Mouse (Mus musculus) limb, embryonic 11.5 days (tissue): ENCODE measurements around the gene Rab22a. TPM values are rescaled to one million over a fixed set of nuclear protein-coding genes. Genes with fewer than 3 reads are reported as not detected.
"Not testable (repeated sequence)": the region's sequence is repeated elsewhere in the genome, so short reads cannot be mapped to it uniquely, and the experiment has no call there.

Source experiments
- ATAC-seq: fragments of 200-750 bp; cut with Nextera tagmentation; 2 replicates; pipeline ENCODE4 v1.8.0; 2017; ENCODE audit warnings: low read depth; ENCODE audit not compliant: insufficient number of reproducible peaks, low FRiP score, low TSS enrichment
- DNase-seq: peaks from one replicate; pipeline ENCODE4 v3.0.0-alpha.2; 2015; ENCODE audit warnings: low spot score
- H3K27ac ChIP-seq: fragments of 300-500 bp; sonication (generic); replicated peaks from 2 replicates; pipeline ENCODE4 v1.5.1; 2014; ENCODE audit warnings: low read depth, mild to moderate bottlenecking, low read length
- H3K27me3 ChIP-seq: fragments of 300-500 bp; sonication (generic); 2 replicates; pipeline ENCODE4 v1.6.1; 2014; ENCODE audit warnings: mild to moderate bottlenecking, low read length, mixed read lengths; ENCODE audit not compliant: control insufficient read depth, insufficient read depth
- H3K36me3 ChIP-seq: fragments of 300-500 bp; sonication (generic); 2 replicates; pipeline ENCODE4 v1.6.1; 2014; ENCODE audit warnings: mild to moderate bottlenecking, low read length, moderate library complexity, mixed read lengths; ENCODE audit not compliant: control insufficient read depth, insufficient read depth
- H3K4me1 ChIP-seq: fragments of 300-500 bp; sonication (generic); 2 replicates; pipeline ENCODE4 v1.6.1; 2014; ENCODE audit warnings: low read length, mixed read lengths; ENCODE audit not compliant: control insufficient read depth, insufficient read depth
- H3K4me2 ChIP-seq: fragments of 300-500 bp; sonication (generic); 2 replicates; pipeline ENCODE4 v1.6.1; 2014; ENCODE audit warnings: low read depth, mild to moderate bottlenecking, moderate library complexity; ENCODE audit not compliant: severe bottlenecking
- H3K4me3 ChIP-seq: fragments of 300-500 bp; sonication (generic); 2 replicates; pipeline ENCODE4 v1.5.1; 2014; ENCODE audit warnings: low read depth, low read length
- H3K9ac ChIP-seq: fragments of 300-500 bp; sonication (generic); 2 replicates; pipeline ENCODE4 v1.6.1; 2014; ENCODE audit warnings: mild to moderate bottlenecking, low read length
- H3K9me3 ChIP-seq: fragments of 300-500 bp; sonication (generic); 2 replicates; pipeline ENCODE4 v1.6.1; 2016; ENCODE audit warnings: low read length; ENCODE audit not compliant: control insufficient read depth
- WGBS: fragments of 180-500 bp; shearing (Covaris S2); extraction: QIAGEN DNeasy Blood & Tissue Kit; methylation state at CpG from one replicate; pipeline ENCODE4 v1.1.7; 2014; 5-methylcytosine and 5-hydroxymethylcytosine counted together
- polyA plus RNA-seq: library from polyadenylated mRNA; unstranded; fragments of >200 nt; fragmentation: Nextera tagmentation; extraction: Ambion mirVana; gene quantifications from 2 replicates; pipeline ENCODE4 v1.2.1, GENCODE M21; 2014

Gene Rab22a
- polyA plus RNA-seq, 1 experiment from 2014 or later: 31.9 TPM

DNA sequence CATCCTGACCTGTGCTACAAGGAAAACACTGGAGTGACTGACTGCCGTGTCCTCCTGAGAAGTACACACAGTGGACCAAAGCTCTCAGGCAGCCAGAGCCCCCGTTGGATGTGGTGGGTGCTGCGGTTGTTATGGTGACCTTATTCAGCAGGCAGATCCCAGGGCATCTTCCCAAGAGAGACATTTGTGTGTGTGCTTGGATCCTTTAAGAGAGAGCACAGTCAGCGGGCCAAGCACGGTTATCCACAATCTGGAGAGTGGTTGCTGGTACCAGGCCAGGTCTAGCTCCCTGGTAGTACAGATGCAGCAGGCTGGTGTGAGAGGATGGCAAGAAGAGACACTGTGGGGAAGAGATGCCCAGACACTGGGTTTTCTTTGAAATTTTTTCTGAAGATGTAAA, 57.4 kb downstream of the Rab22a start:
- Histone ChIP-seq H3K27ac (no peak overlapping the region), H3K9ac (no peak overlapping the region), H3K36me3 (no peaks in the 10 kb centered on the region), H3K9me3 (no peaks in the 10 kb centered on the region), H3K4me3 (no peak overlapping the region), H3K27me3 (no peaks in the 10 kb centered on the region), H3K4me2 (no peak overlapping the region), H3K4me1 (peaks cover 2% of the 10 kb centered on the region; the same call in 1 of the 2 replicates)
- DNase-seq (no peak), ATAC-seq (no peak)
- WGBS: 89% methylated on average over 5 of the region's 5 CpGs

DNA sequence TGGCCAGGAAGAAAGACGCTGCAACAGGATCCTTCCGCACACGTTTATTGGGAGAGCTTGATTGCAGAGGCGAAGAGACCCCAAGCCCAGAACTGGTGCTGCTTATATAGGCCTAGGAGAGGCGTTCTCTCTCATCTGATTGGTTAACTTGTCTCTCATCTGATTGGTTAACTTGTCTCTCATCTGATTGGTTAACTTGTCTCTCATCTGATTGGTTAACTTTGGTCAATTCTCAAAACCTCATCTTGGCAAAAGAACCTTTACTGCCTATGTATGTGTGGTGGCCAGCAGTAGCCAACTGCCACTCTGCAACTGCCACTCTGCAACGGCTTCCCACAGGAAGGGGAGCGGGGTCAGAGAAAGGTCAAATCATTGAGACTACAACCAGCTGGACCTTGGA, 59.6 kb downstream of the Rab22a start, which contains the start of gene 1700010B08Rik:
TSS of gene 1700010B08Rik (plus strand) at position 301 of the 400 bp plus-strand sequence.
- not testable (repeated sequence) for DNase-seq, H3K9me3 ChIP-seq, H3K36me3 ChIP-seq, H3K4me1 ChIP-seq, H3K4me2 ChIP-seq, H3K27me3 ChIP-seq, H3K9ac ChIP-seq, H3K27ac ChIP-seq, ATAC-seq, H3K4me3 ChIP-seq
- 82% methylated on average over 6 of the region's 7 CpGs for WGBS

DNA sequence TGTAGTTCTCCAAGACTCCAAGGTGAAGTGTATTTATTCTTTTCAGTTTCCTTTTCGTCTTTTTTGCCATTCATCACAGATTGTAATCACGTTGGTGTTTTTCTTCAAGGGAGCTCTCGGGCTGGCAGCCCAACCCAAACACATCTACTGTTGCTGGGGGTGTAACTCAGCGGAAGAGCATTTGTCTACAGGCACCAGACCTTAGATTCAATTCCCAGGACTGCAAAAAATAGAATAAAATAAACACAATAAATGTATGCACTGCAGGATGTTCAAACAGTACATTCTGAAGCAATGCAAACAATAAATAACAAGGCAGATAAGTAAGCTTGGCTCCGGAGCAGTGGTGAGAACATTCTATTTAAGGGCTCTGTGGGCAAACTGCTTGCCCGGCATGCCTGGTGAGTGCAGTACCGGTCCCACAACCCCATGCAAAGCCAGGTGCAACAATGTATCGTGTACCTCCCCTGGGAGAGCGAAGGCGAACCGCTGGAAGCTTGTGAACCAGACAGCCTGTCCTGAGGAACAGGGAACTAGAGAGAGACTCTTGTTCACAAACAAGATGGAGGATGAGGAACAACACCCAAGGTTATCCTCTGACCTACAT, 62.8 kb downstream of the Rab22a start:
- Histone ChIP-seq H3K27me3 (no peaks in the 10 kb centered on the region), H3K4me1 (no peaks in the 10 kb centered on the region), H3K4me2 (no peak overlapping the region), H3K9ac (no peak overlapping the region), H3K4me3 (no peak overlapping the region), H3K27ac (no peak overlapping the region), H3K36me3 (no peaks in the 10 kb centered on the region), H3K9me3 (no peaks in the 10 kb centered on the region)
- ATAC-seq (no peak), DNase-seq (no peak)
- WGBS: 86% methylated on average over 11 of the region's 11 CpGs

DNA sequence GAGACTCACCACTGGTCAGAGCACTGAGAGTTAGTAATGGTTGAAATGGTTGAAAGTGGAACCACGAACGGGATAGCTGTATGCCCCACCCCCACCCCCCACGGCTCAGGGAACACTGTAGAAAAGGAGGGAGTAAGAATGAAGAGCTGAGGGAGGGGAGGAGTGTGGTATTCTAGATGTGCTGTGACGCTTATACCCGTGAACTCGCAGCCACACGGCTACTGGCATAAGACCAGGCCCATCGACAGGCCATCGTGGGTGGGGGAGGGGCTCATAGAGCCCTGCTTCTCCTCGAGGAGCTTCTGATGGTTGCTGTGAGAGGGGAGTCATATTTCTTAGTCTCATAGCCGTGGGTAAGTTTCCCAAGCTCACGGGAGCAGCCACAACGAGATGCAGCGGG, 64.8 kb downstream of the Rab22a start:
- Histone ChIP-seq H3K4me1 (no peaks in the 10 kb centered on the region), H3K4me2 (no peak overlapping the region), H3K36me3 (no peaks in the 10 kb centered on the region), H3K9ac (no peak overlapping the region), H3K4me3 (no peak overlapping the region), H3K27ac (no peak overlapping the region), H3K27me3 (no peaks in the 10 kb centered on the region), H3K9me3 (no peaks in the 10 kb centered on the region)
- 36% methylated on average over 14 of the region's 14 CpGs for WGBS
- peak; percentile 46 for DNase-seq
- ATAC-seq: peak; percentile 37; the same call in 1 of the 2 replicates

DNA sequence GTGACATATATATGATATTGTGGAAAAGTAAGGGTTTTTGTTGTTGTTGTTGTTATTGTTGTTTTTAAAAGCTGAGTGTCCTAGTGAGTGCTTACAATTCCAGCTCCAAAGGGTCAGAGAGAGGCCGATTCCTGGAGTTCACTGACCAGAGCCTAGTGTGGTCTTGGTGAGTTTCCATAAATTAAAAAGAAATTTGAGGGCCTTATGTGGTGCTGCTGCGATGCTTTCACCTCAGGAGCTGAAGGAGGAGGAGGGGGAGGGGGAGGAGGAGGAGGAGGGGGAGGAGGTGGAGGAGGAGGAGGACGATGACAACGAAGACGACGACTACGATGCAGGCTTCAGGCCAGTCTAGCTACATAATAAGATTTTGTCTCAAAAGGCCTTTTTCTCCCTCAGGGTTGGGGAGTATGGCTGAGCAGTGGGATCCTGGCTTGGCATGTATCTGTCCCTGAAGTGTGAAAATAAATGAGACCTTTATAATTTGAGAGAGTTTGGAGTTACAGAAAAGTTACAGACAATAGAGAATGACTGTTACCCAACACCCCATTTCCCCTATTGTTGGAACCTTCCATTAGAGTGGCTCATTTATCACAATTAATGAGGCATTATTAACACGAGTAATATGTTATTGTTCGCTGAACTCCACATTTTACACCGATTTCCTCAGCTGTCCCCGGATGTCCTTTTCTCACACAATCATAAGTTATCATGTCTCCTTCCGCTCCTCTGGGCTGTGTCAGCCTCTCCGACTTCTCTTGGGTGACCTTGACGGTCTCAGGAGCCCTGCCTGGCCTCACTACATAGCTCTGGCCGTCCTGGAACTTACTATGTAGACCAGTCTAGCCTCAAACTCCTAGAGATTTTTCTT, 65.6 kb downstream of the Rab22a start:
- H3K9me3 ChIP-seq: no peaks in the 10 kb centered on the region
- no peak overlapping the region for H3K4me3 ChIP-seq
- H3K9ac ChIP-seq: no peak overlapping the region
- ATAC-seq (peak; percentile 10; the same call in 1 of the 2 replicates), DNase-seq (no peak)
- 80% methylated on average over 14 of the region's 15 CpGs for WGBS
- H3K27me3 ChIP-seq: no peaks in the 10 kb centered on the region
- no peak overlapping the region for H3K4me2 ChIP-seq
- H3K36me3 ChIP-seq: no peaks in the 10 kb centered on the region
- H3K27ac ChIP-seq: no peak overlapping the region
- H3K4me1 ChIP-seq: no peaks in the 10 kb centered on the region

DNA sequence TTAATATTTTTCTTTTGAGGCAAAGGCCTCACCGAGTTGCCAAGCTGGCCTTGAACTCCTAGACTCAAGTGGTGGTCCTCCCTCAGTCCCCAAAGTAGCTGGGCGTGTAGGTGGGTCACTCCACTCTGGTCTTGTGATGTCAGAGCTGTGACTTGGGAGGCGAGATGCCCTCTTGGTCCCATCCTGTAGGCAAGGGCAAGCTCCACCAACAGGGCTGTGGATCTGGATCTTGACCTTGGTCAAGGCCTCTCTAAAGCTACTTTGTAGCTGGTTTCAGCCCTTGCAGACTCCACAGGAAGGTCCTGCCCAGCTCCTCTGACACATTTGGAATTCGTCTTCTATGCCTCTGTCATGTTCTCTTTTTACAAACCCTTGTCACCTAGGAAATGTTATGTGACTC, 66.3 kb downstream of the Rab22a start:
- ATAC-seq (no peak), DNase-seq (no peak)
- H3K27ac ChIP-seq: no peak overlapping the region
- H3K9ac ChIP-seq: no peak overlapping the region
- H3K9me3 ChIP-seq: no peaks in the 10 kb centered on the region
- H3K27me3 ChIP-seq: no peaks in the 10 kb centered on the region
- no peaks in the 10 kb centered on the region for H3K4me1 ChIP-seq
- H3K4me2 ChIP-seq: no peak overlapping the region
- H3K4me3 ChIP-seq: no peak overlapping the region
- WGBS: 93% methylated on average over 4 of the region's 4 CpGs
- no peaks in the 10 kb centered on the region for H3K36me3 ChIP-seq

DNA sequence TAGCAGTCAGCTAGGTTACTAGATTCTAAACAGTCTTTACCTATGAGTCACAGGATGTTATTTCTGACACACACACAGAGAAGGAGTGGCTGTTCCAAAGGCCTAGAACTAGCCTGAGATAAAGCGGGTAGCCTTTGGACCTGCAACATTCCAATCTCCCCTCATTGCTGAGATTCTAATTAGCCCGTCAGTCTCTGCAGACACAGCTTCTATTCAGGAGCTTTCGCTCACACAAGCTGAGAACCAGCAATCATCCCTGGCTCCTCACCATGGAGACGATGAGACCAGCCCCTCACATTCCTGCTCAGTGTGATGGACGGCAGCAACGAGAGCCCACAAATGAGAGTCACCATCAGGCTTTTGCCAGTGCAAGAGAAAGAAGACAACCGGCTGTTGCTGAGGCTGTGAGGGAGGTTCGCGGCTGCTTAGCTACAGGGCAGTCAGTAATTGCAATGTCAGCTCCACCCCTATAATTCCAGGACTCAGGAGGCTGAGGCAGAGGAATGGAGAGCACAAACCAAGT, 70.9 kb downstream of the Rab22a start:
- Histone ChIP-seq H3K4me1 (no peaks in the 10 kb centered on the region), H3K36me3 (no peaks in the 10 kb centered on the region), H3K27me3 (no peaks in the 10 kb centered on the region), H3K9me3 (no peaks in the 10 kb centered on the region), H3K4me2 (no peak overlapping the region), H3K9ac (no peak overlapping the region), H3K4me3 (no peak overlapping the region), H3K27ac (no peak overlapping the region)
- no peak for DNase-seq
- WGBS: 17% methylated on average over 9 of the region's 9 CpGs
- no peak for ATAC-seq

DNA sequence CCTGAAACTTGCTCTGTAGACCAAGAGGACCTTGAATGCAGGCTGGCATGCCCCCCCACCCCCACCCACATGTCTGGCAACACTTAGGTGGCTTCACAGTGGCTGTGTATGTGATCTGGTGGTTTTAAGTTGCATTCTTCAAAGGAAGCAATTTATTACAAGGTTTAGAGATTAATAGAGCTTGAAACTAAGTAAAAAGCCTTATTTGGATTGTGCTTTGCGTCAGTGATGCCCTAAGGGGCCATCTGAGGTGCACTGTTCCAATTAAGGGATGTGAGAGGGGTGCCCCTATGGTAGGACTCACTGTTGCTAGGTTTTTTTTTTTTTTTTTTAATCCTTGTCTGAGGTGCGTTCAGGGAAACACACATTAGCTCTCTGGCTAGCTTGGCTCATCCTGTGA, 74.9 kb downstream of the Rab22a start:
- H3K4me1 ChIP-seq: peaks cover 7% of the 10 kb centered on the region; the same call in 1 of the 2 replicates
- no peaks in the 10 kb centered on the region for H3K27me3 ChIP-seq
- no peak overlapping the region for H3K27ac ChIP-seq
- no peak overlapping the region for H3K4me3 ChIP-seq
- 36% methylated on average over 2 of the region's 2 CpGs for WGBS
- DNase-seq: no peak
- H3K4me2 ChIP-seq: no peak overlapping the region
- H3K9ac ChIP-seq: no peak overlapping the region
- no peaks in the 10 kb centered on the region for H3K9me3 ChIP-seq
- no peak for ATAC-seq
- no peaks in the 10 kb centered on the region for H3K36me3 ChIP-seq
